Mouse (Mus musculus) 416B (cell line): Measurements from ENCODE around the gene Arhgef2.
"Not testable (repeated sequence)": the region's sequence is repeated elsewhere in the genome, so short reads cannot be mapped to it uniquely, and the experiment has no call there.

Experiments
- DNase-seq: peaks from one replicate; pipeline ENCODE4 v3.0.0; 2011; ENCODE audit warnings: low read depth

Gene Arhgef2

DNA sequence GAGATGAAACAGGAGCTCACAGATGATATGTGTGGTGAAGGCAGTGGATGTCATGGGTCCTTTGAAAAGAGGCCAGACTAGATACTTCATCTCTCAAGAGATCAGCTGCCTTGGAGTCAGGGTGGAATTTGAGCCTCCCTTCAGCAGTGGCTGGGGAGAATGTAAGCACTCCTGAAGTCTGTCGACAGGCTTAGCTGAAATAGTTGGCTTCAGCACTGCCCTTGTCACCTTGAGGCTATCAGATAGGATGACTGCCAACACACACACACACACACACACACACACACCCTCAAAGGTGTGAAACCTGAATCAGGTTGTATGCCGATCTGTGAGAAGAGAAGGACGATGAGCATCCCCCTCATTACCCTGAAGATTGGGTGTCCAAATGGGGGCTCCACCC is 14.7 kb upstream of the Arhgef2 start:
- DNase-seq: no peak

GRCm38 (mm10) chr3:88591950-88592731 is 13.6 kb upstream of the Arhgef2 start:
- DNase-seq: peak; percentile 87

DNA sequence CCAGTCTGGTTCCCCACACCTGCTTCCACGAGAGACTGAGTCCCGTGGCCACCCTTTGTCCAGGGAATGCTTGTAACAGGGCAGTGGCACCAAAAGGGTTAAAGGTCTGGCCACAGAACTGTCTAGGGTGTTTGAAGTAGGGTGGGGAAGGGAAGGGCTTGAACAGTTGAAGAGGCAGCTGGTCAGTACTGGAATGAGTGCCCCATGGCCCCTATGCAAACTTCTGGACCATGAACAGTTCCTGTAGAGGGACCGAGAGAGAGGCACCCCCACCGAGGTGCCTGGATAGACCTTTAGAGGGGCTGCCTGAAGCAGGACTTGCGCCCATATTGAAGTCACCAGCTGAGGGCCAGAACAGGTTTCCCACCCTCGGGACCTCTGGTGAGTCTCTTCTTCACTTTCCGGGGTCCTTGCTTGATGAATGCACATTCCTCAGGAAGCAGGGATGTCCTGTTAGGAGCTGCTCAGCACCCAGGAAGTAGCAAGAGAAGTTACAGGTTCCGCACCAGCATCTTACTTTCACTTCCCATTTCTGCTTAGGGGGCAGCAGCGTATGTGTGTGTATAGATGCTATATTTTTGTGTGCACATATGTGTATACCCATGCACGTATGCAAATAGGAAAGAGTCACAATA is 12.7 kb upstream of the Arhgef2 start:
- no peak for DNase-seq

DNA sequence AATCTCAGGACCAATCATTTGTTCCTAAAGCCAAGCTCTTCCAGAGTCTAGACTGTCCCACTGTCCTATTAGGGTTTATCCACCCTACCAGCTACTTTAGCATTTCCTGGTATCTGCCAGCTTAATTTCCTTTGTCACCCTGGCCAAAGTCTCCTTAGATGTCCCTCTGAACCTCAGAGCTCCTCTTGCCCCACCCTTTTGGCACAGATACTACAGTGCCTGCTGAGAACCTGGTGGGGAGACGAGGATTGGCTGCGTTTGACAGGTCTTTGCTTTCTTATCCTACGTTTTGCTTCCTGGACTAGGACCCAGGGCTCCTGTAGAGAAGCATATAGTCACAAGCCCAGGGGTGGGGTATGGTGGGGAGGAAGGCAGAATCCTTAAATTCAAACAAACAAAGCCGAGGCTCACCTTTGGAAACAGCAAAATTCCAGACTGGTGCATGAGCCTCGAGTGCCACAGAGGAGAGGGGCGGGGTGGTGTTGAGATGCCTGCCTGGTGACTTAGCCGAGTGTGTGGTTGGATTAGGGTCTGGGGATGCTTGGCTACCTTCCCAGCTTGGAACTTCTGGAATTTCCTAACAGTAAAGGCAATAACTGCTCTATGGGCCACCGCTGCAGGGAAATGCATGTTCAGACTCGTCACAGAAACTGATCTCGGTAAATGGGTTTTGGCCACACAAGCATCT is 11.7 kb upstream of the Arhgef2 start:
- DNase-seq: no peak

- not testable (repeated sequence) for DNase-seq
These were observed 9.2 kb upstream of the Arhgef2 start for GRCm38 (mm10) chr3:88596547-88596946.

DNA sequence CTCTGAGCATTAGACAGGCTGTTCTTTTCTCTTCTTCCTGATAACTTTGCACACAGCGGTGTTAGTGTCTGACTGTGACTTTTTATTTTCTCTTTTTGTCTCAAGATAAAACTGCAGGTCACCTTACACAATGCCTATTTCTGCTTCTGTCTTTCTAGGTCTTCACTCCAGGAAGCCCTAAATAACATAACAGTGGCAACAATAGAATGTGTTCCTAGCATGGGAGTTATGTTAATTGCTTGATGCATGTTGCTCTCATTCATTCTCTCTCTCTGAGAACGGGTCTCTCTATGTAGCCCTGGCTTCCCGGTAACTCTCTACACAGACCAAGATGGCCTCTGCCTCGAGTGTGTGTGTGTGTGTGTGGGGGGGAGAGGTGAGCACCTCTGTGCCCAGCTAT is 3.3 kb upstream of the Arhgef2 start:
- DNase-seq: no peak

DNA sequence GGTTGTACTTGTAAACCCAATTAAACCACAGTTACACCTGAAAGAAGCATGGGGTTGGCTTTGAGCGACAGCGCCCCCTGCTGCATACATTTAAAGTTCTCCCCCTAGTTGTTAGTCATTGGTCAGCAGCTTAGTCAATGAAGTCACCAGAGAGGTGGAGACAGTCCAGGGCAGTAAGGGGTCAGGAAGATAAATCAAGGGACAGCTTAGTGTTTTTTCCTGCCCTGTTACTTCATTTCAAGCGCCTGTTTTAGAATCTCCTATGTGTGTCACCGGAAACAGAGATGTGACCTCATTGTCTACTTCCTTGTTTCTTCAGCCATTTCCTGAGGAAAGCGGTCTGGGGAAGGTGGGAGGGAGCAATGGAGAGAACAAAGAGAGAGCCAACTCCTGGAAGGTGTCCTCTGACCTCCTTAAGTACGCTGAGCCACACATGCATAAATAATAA is 2.0 kb upstream of the Arhgef2 start:
- DNase-seq: peak; percentile 91

GRCm38 (mm10) chr3:88604863-88605262 is 903 bp upstream of the Arhgef2 start:
- DNase-seq: no peak

- DNase-seq: peak; percentile 92
These were observed 1.4 kb downstream of the Arhgef2 start for GRCm38 (mm10) chr3:88607065-88607757.

DNA sequence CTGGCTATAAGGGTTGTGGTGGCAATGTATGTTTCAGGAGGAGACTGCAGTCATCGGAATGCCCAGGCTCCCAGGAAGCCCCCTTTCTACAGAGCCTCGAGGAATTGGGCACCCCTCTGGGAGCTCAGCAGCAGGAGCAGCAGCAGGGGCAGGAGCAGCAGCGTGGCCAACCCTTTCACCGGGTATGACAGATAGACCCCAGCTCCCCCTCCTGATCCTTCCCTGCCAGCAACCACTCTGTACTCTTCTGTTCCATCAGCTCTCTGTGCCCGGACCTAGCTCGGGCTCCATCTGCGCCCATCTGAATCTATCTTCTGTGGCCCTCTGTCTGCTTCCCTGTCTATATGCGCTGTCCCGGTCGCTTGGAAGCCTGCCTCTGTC is 2.0 kb downstream of the Arhgef2 start:
- DNase-seq: no peak

DNA sequence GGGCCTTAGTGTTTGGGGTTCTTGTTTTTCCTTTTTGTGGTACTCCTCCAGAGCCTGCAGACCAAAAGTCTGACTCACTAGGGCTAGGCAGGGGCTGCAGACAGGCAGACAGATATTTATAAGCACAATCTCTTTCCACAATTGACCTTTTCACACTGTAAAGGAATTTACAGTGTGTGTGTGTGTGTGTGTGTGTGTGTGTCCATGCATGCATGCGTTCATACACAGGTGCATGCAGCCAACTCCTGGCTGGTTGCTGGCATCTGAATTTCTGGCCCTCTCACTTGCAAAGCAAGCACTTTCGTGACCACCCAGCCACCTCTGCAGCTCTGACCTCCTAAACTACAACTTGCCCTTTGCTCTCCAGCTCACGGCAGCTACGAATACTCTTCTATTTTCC is 3.3 kb downstream of the Arhgef2 start:
- peak; percentile 55 for DNase-seq

DNA sequence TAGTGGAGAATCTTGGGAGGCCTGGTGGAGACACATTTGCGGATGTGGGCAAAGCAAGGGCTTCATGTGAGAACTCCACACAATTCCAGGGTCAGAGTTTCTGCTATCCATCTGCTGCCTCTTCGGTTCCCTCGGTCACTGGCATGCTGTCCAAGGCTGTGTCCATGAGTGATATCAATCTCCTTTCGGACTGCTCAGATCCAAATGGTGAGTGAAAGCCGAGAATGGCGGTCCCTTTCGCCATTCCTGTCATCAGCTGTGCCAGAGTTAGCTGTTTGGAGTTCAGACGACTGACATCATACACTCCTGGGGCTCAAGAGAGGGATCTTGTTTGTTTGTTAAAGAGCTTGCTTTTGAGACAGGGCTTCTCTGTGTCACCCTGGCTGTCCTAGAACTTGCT is 8.7 kb downstream of the Arhgef2 start:
- DNase-seq: no peak

DNA sequence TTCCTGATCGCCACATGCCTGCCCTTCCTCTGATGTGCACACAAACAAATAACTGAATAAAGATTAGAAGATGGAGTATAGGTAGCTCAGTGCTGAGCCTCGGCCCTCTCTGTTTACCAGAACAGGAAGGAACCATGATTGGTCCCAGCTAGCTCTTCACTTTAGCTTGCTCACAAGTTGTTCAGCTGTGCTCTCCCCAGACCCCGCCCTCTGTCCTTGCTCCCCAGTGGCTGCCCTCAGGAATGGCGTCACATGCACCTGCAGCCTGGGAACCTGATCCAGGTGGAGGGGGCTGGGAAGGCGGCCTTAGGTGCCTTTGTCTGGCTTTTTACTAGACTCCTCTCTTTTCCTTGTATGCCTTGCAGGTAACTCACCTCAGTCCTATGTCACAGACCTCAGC is 9.4 kb downstream of the Arhgef2 start:
- no peak for DNase-seq

- DNase-seq: no peak
These were observed 10.2 kb downstream of the Arhgef2 start for GRCm38 (mm10) chr3:88615902-88616391.

DNA sequence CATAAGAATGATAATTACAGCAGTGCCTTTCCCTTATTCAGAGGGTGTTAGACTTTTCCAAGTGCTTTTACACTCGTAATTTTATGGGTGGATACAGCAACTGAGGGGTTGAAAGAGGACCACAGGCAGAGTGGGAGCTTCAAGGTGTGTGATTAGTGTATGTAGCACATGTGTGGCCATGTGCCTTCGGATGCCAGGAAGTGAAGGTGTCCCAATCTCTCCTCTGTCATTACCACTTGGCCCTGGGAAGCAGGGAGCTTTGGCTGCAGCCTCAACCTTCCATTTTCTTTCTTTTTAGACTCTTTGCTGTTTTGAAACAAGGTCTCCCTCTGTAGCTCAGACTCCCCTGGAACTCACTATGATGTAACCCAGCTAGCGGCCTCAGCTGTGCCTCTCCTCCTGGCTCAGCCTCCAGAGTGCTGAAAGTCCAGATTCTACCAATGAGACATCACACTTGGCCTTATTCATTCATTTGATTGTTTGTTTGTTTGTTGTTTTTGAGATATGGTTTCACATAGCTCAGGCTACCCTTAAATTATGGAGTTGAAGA is 11.3 kb downstream of the Arhgef2 start:
- DNase-seq: no peak

GRCm38 (mm10) chr3:88618074-88618871 is 12.5 kb downstream of the Arhgef2 start:
- DNase-seq: no peak

DNA sequence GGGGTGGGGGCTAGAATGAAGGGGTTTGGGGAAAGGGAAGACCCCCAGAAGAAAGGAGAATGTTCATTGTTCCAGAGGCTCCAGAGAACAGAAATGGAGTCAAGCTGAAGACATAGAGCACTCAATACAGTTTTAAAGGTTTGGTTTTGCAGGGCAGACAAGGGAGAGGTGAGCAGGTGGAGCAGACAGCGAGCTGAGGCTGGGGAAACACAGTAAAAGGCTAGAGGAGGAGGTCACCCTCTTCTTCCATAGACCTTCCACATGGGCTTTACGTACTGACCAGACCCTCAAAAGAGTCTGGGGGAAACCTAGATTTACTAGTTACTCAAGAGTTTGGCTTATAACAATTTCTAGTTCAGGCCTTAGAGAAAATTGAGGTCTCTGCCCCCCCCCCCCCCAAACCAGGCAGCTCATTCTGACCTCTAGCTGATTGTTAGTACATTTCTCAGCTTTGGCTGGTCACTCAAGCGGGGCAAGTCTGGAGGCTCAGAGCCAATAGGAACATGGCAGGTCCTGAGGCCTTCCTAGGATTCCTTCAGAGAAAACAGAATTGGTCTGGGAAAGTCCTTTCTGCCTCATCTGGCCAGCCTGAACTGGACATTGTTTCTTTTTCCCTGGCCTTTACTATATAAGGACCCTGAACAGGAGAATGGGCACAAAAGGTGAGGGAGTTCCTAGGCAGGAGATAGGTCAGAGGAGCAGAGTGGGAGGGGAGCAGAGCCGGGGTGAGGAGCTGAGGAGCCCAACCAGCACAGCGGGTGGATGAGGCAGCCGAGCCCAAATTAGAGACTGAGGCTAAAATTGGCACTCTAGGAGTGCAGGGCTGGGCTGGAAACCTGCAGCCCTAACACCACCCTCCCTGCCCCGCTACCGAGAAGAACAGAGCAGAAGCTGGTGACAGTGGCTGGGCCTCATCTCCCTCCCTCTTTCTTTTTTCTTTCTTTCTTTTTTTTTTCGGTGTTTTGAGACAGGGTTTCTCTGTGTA is 13.6 kb downstream of the Arhgef2 start:
- DNase-seq: no peak

GRCm38 (mm10) chr3:88620146-88620991 is 14.6 kb downstream of the Arhgef2 start:
- no peak for DNase-seq

GRCm38 (mm10) chr3:88620992-88621536 is 15.3 kb downstream of the Arhgef2 start:
- DNase-seq: peak; percentile 89
